Mouse (Mus musculus): Measurements from ENCODE around the gene Sugct. TPM values are rescaled to one million over a fixed set of nuclear protein-coding genes. Genes with fewer than 3 reads are reported as not detected.

The Sugct gene
- polyA plus RNA-seq, 1 experiment from 2014 or later, result 2.1 TPM

GRCm38 (mm10) chr13:16901424-16901823, 793.9 kb downstream of the Sugct start:
- no peaks in the 10 kb centered on the region for H3K9me3 ChIP-seq (ENCODE audit: control insufficient read depth, low read length)
- no peak overlapping the region for H3K4me3 ChIP-seq (replicated peaks; ENCODE audit: low read depth, low read length)
- WGBS, result 67% methylated on average over 4 of the region's 4 CpGs
- H3K27me3 ChIP-seq (ENCODE audit: control insufficient read depth, insufficient read depth, low read length), result no peaks in the 10 kb centered on the region
- no peaks in the 10 kb centered on the region for H3K36me3 ChIP-seq (ENCODE audit: control insufficient read depth, insufficient read depth, low read length)
- DNase-seq, result no peak
- H3K9ac ChIP-seq (replicated peaks; ENCODE audit: low read length), result no peak overlapping the region
- H3K27ac ChIP-seq (replicated peaks; ENCODE audit: low read depth, low read length), result no peak overlapping the region
- ATAC-seq (ENCODE audit: low FRiP score, low TSS enrichment), result no peak
- H3K4me2 ChIP-seq (ENCODE audit: low read length), result no peak overlapping the region
- no peaks in the 10 kb centered on the region for H3K4me1 ChIP-seq (ENCODE audit: control insufficient read depth, insufficient read depth, low read length)

- DNase-seq (no peak), ATAC-seq (ENCODE audit: low FRiP score, low TSS enrichment) (no peak)
- H3K4me2 ChIP-seq (ENCODE audit: low read length), result no peak overlapping the region
- no peaks in the 10 kb centered on the region for H3K36me3 ChIP-seq (ENCODE audit: control insufficient read depth, insufficient read depth, low read length)
- no peaks in the 10 kb centered on the region for H3K27me3 ChIP-seq (ENCODE audit: control insufficient read depth, insufficient read depth, low read length)
- H3K27ac ChIP-seq (replicated peaks; ENCODE audit: low read depth, low read length), result no peak overlapping the region
- H3K4me3 ChIP-seq (replicated peaks; ENCODE audit: low read depth, low read length), result no peak overlapping the region
- no peak overlapping the region for H3K9ac ChIP-seq (replicated peaks; ENCODE audit: low read length)
- H3K4me1 ChIP-seq (ENCODE audit: control insufficient read depth, insufficient read depth, low read length), result no peaks in the 10 kb centered on the region
- H3K9me3 ChIP-seq (ENCODE audit: control insufficient read depth, low read length), result no peaks in the 10 kb centered on the region
These were observed 797.1 kb downstream of the Sugct start for GRCm38 (mm10) chr13:16898084-16898792.

DNA sequence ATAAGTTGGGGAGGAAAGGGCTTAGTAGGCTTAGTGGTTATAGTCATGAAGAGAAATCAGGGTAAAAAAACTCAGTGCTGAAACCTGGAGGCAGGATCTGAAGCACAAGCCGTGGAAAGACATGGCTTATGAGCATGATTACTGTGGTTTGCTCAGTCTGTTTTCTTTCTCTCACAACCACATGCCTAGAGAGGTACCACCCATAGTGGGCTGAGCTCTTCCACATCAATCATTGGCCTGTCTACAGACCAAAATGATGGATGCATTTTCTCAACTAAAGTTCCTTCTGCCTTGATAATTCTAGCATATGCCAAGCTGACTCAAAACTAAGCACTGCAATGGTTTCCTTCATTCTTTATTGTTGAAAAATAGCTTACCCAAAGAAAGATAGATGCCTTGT, 817.3 kb downstream of the Sugct start:
- 85% methylated on average over 1 of the region's 1 CpGs for WGBS
- Histone ChIP-seq H3K36me3 (ENCODE audit: control insufficient read depth, insufficient read depth, low read length) (no peaks in the 10 kb centered on the region), H3K4me2 (ENCODE audit: low read length) (no peak overlapping the region), H3K9ac (replicated peaks; ENCODE audit: low read length) (no peak overlapping the region), H3K9me3 (ENCODE audit: control insufficient read depth, low read length) (no peaks in the 10 kb centered on the region), H3K4me1 (ENCODE audit: control insufficient read depth, insufficient read depth, low read length) (no peaks in the 10 kb centered on the region), H3K27me3 (ENCODE audit: control insufficient read depth, insufficient read depth, low read length) (no peaks in the 10 kb centered on the region), H3K27ac (replicated peaks; ENCODE audit: low read depth, low read length) (no peak overlapping the region), H3K4me3 (replicated peaks; ENCODE audit: low read depth, low read length) (no peak overlapping the region)
- DNase-seq (no peak), ATAC-seq (ENCODE audit: low FRiP score, low TSS enrichment) (no peak)

- H3K36me3 ChIP-seq (ENCODE audit: control insufficient read depth, insufficient read depth, low read length), result no peaks in the 10 kb centered on the region
- no peak overlapping the region for H3K4me3 ChIP-seq (replicated peaks; ENCODE audit: low read depth, low read length)
- WGBS, result 63% methylated on average over 2 of the region's 2 CpGs
- no peak overlapping the region for H3K4me2 ChIP-seq (ENCODE audit: low read length)
- no peak for ATAC-seq (ENCODE audit: low FRiP score, low TSS enrichment)
- H3K4me1 ChIP-seq (ENCODE audit: control insufficient read depth, insufficient read depth, low read length), result no peaks in the 10 kb centered on the region
- no peak overlapping the region for H3K9ac ChIP-seq (replicated peaks; ENCODE audit: low read length)
- no peak for DNase-seq
- no peaks in the 10 kb centered on the region for H3K27me3 ChIP-seq (ENCODE audit: control insufficient read depth, insufficient read depth, low read length)
- H3K27ac ChIP-seq (replicated peaks; ENCODE audit: low read depth, low read length), result no peak overlapping the region
- no peaks in the 10 kb centered on the region for H3K9me3 ChIP-seq (ENCODE audit: control insufficient read depth, low read length)
These were observed 835.4 kb downstream of the Sugct start for GRCm38 (mm10) chr13:16859986-16860385.

- H3K4me3 ChIP-seq (replicated peaks; ENCODE audit: low read depth, low read length), result no peak overlapping the region
- ATAC-seq (ENCODE audit: low FRiP score, low TSS enrichment) (no peak), DNase-seq (no peak)
- no peak overlapping the region for H3K4me2 ChIP-seq (ENCODE audit: low read length)
- H3K9me3 ChIP-seq (ENCODE audit: control insufficient read depth, low read length), result no peaks in the 10 kb centered on the region
- no peaks in the 10 kb centered on the region for H3K4me1 ChIP-seq (ENCODE audit: control insufficient read depth, insufficient read depth, low read length)
- no peak overlapping the region for H3K27ac ChIP-seq (replicated peaks; ENCODE audit: low read depth, low read length)
- H3K36me3 ChIP-seq (ENCODE audit: control insufficient read depth, insufficient read depth, low read length), result no peaks in the 10 kb centered on the region
- H3K27me3 ChIP-seq (ENCODE audit: control insufficient read depth, insufficient read depth, low read length), result no peaks in the 10 kb centered on the region
- no peak overlapping the region for H3K9ac ChIP-seq (replicated peaks; ENCODE audit: low read length)
- WGBS, result 71% methylated on average over 2 of the region's 2 CpGs
These were observed 848.1 kb downstream of the Sugct start for GRCm38 (mm10) chr13:16847236-16847635.

DNA sequence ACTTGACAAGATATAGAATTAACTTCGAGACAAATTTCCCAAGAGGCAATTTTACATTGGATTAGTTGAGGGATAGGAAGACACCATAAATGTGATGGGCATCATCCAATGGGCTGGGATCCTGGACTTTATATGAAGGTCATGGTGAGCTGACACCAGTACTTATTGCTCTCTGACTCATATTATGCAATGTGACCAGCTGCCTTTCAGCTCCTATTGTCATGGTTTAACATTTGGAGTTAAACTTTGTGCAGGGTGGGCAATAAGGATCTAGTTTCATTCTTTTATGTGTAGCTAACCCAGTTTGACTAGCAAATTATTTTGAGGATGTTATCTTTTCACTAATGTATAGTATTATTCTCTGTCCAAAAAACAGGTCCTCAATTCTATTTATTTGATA, 854.4 kb downstream of the Sugct start:
- ATAC-seq (ENCODE audit: low FRiP score, low TSS enrichment), result no peak
- Histone ChIP-seq H3K27me3 (ENCODE audit: control insufficient read depth, insufficient read depth, low read length) (no peaks in the 10 kb centered on the region), H3K4me2 (ENCODE audit: low read length) (no peak overlapping the region), H3K36me3 (ENCODE audit: control insufficient read depth, insufficient read depth, low read length) (no peaks in the 10 kb centered on the region), H3K9ac (replicated peaks; ENCODE audit: low read length) (no peak overlapping the region), H3K4me3 (replicated peaks; ENCODE audit: low read depth, low read length) (no peak overlapping the region), H3K27ac (replicated peaks; ENCODE audit: low read depth, low read length) (no peak overlapping the region), H3K4me1 (ENCODE audit: control insufficient read depth, insufficient read depth, low read length) (no peaks in the 10 kb centered on the region), H3K9me3 (ENCODE audit: control insufficient read depth, low read length) (no peaks in the 10 kb centered on the region)
- WGBS, result 70% methylated on average over 1 of the region's 1 CpGs
- no peak for DNase-seq

- no peak overlapping the region for H3K9ac ChIP-seq (replicated peaks; ENCODE audit: low read length)
- H3K4me2 ChIP-seq (ENCODE audit: low read length), result no peak overlapping the region
- no peaks in the 10 kb centered on the region for H3K27me3 ChIP-seq (ENCODE audit: control insufficient read depth, insufficient read depth, low read length)
- H3K4me1 ChIP-seq (ENCODE audit: control insufficient read depth, insufficient read depth, low read length), result no peaks in the 10 kb centered on the region
- no peaks in the 10 kb centered on the region for H3K9me3 ChIP-seq (ENCODE audit: control insufficient read depth, low read length)
- WGBS, result 95% methylated on average over 3 of the region's 3 CpGs
- DNase-seq (no peak), ATAC-seq (ENCODE audit: low FRiP score, low TSS enrichment) (no peak)
- H3K27ac ChIP-seq (replicated peaks; ENCODE audit: low read depth, low read length), result no peak overlapping the region
- no peak overlapping the region for H3K4me3 ChIP-seq (replicated peaks; ENCODE audit: low read depth, low read length)
- no peaks in the 10 kb centered on the region for H3K36me3 ChIP-seq (ENCODE audit: control insufficient read depth, insufficient read depth, low read length)
These were observed 856.9 kb downstream of the Sugct start for GRCm38 (mm10) chr13:16838409-16838808.

GRCm38 (mm10) chr13:16835111-16835510, 860.2 kb downstream of the Sugct start:
- 89% methylated on average over 2 of the region's 2 CpGs for WGBS

DNA sequence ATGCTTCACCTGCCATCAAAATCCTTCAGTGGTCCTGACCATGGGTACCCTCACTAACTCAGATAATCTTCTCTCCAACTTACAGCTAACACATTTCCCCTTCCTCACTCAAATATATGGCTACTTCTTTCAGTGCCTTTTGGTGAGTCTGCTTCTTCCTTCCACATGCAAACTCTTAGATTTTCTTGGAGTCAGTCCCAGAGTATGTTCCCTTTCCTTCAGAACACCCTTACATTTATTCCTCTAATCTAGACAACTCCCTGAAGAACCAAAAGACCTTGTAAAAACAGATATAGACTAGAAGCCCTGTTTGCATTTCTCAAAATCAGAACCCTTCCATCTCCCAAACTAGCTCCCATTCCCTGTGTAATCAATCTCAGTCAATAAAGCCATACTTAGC, 862.3 kb downstream of the Sugct start:
- no peak overlapping the region for H3K27ac ChIP-seq (replicated peaks; ENCODE audit: low read depth, low read length)
- H3K4me2 ChIP-seq (ENCODE audit: low read length), result no peak overlapping the region
- H3K9me3 ChIP-seq (ENCODE audit: control insufficient read depth, low read length), result no peaks in the 10 kb centered on the region
- ATAC-seq (ENCODE audit: low FRiP score, low TSS enrichment), result no peak
- no peak overlapping the region for H3K9ac ChIP-seq (replicated peaks; ENCODE audit: low read length)
- H3K36me3 ChIP-seq (ENCODE audit: control insufficient read depth, insufficient read depth, low read length), result no peaks in the 10 kb centered on the region
- no peak for DNase-seq
- no peak overlapping the region for H3K4me3 ChIP-seq (replicated peaks; ENCODE audit: low read depth, low read length)
- no peaks in the 10 kb centered on the region for H3K27me3 ChIP-seq (ENCODE audit: control insufficient read depth, insufficient read depth, low read length)
- H3K4me1 ChIP-seq (ENCODE audit: control insufficient read depth, insufficient read depth, low read length), result no peaks in the 10 kb centered on the region

More at GRCm38 (mm10) chr13:16835111-16835510, 860.2 kb downstream of the Sugct start:
- H3K4me2 ChIP-seq (ENCODE audit: low read length), result no peak overlapping the region
- ATAC-seq (ENCODE audit: low FRiP score, low TSS enrichment) (no peak), DNase-seq (no peak)
- no peaks in the 10 kb centered on the region for H3K9me3 ChIP-seq (ENCODE audit: control insufficient read depth, low read length)
- H3K4me1 ChIP-seq (ENCODE audit: control insufficient read depth, insufficient read depth, low read length), result no peaks in the 10 kb centered on the region
- H3K27me3 ChIP-seq (ENCODE audit: control insufficient read depth, insufficient read depth, low read length), result no peaks in the 10 kb centered on the region
- no peak overlapping the region for H3K27ac ChIP-seq (replicated peaks; ENCODE audit: low read depth, low read length)
- H3K4me3 ChIP-seq (replicated peaks; ENCODE audit: low read depth, low read length), result no peak overlapping the region
- no peak overlapping the region for H3K9ac ChIP-seq (replicated peaks; ENCODE audit: low read length)
- H3K36me3 ChIP-seq (ENCODE audit: control insufficient read depth, insufficient read depth, low read length), result no peaks in the 10 kb centered on the region

All from midbrain, embryonic 14.5 days (tissue).